Mouse (Mus musculus) ES-E14 (cell line): Measurements from ENCODE around the gene Gps2. TPM values are rescaled to one million over a fixed set of nuclear protein-coding genes. Genes with fewer than 3 reads are reported as not detected.

Experiments used
- DNase-seq: peaks from one replicate; pipeline ENCODE4 v3.0.0-alpha.2; 2013; ENCODE audit warnings: low read depth, low spot score
- H3K27ac ChIP-seq: 2 replicates; pipeline ENCODE4 v1.5.1; 2012; ENCODE audit warnings: low read depth, mild to moderate bottlenecking, low read length, moderate library complexity, mixed read lengths; ENCODE audit not compliant: poor library complexity, insufficient read depth, severe bottlenecking
- H3K36me3 ChIP-seq: 2 replicates; pipeline ENCODE4 v1.6.1; 2012; ENCODE audit warnings: mild to moderate bottlenecking, low read length, moderate library complexity, mixed read lengths; ENCODE audit not compliant: control insufficient read depth, poor library complexity, insufficient read depth, severe bottlenecking
- H3K4me1 ChIP-seq, 2 experiments: fragments of 150-350 bp in 1 of 2; sonication (generic) in 1 of 2; 2 replicates each; pipeline ENCODE4 v1.6.1; 2012; ENCODE audit warnings: low read length in 2 of 2, mild to moderate bottlenecking in 1 of 2, mixed read lengths in 1 of 2; ENCODE audit not compliant: control insufficient read depth in 2 of 2, insufficient read depth in 2 of 2, poor library complexity in 1 of 2
- H3K4me3 ChIP-seq, 2 experiments: fragments of 150-350 bp in 1 of 2; sonication (generic) in 1 of 2; 2 replicates each; pipeline ENCODE4 v1.5.1; 2012; ENCODE audit warnings: low read length in 2 of 2, low read depth in 1 of 2, mild to moderate bottlenecking in 1 of 2, mixed read lengths in 1 of 2; ENCODE audit not compliant: insufficient read depth in 1 of 2, poor library complexity in 1 of 2, severe bottlenecking in 1 of 2
- H3K9ac ChIP-seq: 2 replicates; pipeline ENCODE4 v1.6.1; 2012; ENCODE audit warnings: low read depth, mild to moderate bottlenecking, low read length, mixed read lengths; ENCODE audit not compliant: poor library complexity, insufficient read depth, severe bottlenecking
- H3K9me3 ChIP-seq: fragments of 150-350 bp; sonication (generic); 2 replicates; pipeline ENCODE4 v1.6.1; 2012; ENCODE audit warnings: low read depth, mild to moderate bottlenecking, low read length; ENCODE audit not compliant: control insufficient read depth, insufficient read depth
- CHD2 ChIP-seq: IDR thresholded peaks from 2 replicates; pipeline ENCODE4 v1.6.1; 2014; ENCODE audit warnings: mild to moderate bottlenecking, low read depth, low read length, inconsistent platforms
- HCFC1 ChIP-seq: IDR thresholded peaks from 2 replicates; pipeline ENCODE4 v1.6.1; 2012; ENCODE audit warnings: low read length, inconsistent platforms, borderline replicate concordance; ENCODE audit not compliant: insufficient read depth
- MAFK ChIP-seq: IDR thresholded peaks from 2 replicates; pipeline ENCODE4 v1.6.1; 2014; ENCODE audit warnings: mild to moderate bottlenecking, low read depth, low read length, inconsistent platforms; ENCODE audit not compliant: insufficient read depth
- ZC3H11A ChIP-seq: IDR thresholded peaks from 2 replicates; pipeline ENCODE4 v1.6.1; 2012; ENCODE audit warnings: low read depth, mild to moderate bottlenecking, inconsistent platforms, low read length, borderline replicate concordance
- ZNF384 ChIP-seq: IDR thresholded peaks from 2 replicates; pipeline ENCODE4 v1.6.1; 2012; ENCODE audit warnings: low read depth, low read length, inconsistent platforms
- in situ Hi-C, 2 experiments: fragments of 600-800 bp; cut with MboI; formaldehyde crosslinking; loops; one replicate each; pipeline ENCODE4 v1.15.1; 2025; ENCODE audit warnings: low sequenced_read_pairs in 2 of 2, inconsistent platforms in 1 of 2; ENCODE audit not compliant: unreplicated experiment in 2 of 2
- total RNA-seq: library from RNA; depleted of rRNA; stranded (reverse); fragments of 300-350 nt; gene quantifications from 2 replicates; pipeline ENCODE4 v1.2.3, GENCODE M21; 2012

The Gps2 gene
- total RNA-seq, 1 experiment, result 15.5 TPM

- H3K27ac ChIP-seq, result no peak overlapping the region
- no peaks in the 10 kb centered on the region for H3K9me3 ChIP-seq
- H3K9ac ChIP-seq, result no peak overlapping the region
- in situ Hi-C loops, result no loop called here
- no peak for TF ChIP-seq CHD2
- no peak for TF ChIP-seq ZNF384
- no peak for TF ChIP-seq ZC3H11A
- TF ChIP-seq HCFC1, result no peak
- no peak for TF ChIP-seq MAFK
- H3K4me1 ChIP-seq, result peaks cover 7 to 29% of the 10 kb centered on the region in 2 experiments; a peak in 3 of 4 replicates
- peaks cover 13% of the 10 kb centered on the region for H3K36me3 ChIP-seq
- peak overlapping the region in 1 of 2 experiments; percentile 99; a peak in 2 of 4 replicates for H3K4me3 ChIP-seq
- no peak for DNase-seq
These were observed 13.8 kb upstream of the Gps2 start for GRCm38 (mm10) chr11:69899870-69900269.

- in situ Hi-C loops, result no loop called here
- Histone ChIP-seq H3K9ac (peak within 1 kb of the TSS; percentile 84), H3K9me3 (no peaks in the 10 kb centered on the region), H3K4me1 (peaks cover 4 to 23% of the 10 kb centered on the region in 2 experiments; a peak in 3 of 4 replicates), H3K4me3 (peak within 1 kb of the TSS; percentile 97 to 99), H3K36me3 (peaks cover 19% of the 10 kb centered on the region), H3K27ac (peak within 1 kb of the TSS; percentile 94)
- DNase-seq, result peak; percentile 97
- TF ChIP-seq CHD2 (peak; percentile 70; the same call in 1 of the 2 replicates), MAFK (no peak)
These were observed 12.9 kb upstream of the Gps2 start, which contains the start of the genes 2810408A11Rik and Neurl4 for GRCm38 (mm10) chr11:69900471-69901405. Gene 2810408A11Rik (minus strand): TSS chr11:69900987. Gene Neurl4 (plus strand): TSS chr11:69901072.

DNA sequence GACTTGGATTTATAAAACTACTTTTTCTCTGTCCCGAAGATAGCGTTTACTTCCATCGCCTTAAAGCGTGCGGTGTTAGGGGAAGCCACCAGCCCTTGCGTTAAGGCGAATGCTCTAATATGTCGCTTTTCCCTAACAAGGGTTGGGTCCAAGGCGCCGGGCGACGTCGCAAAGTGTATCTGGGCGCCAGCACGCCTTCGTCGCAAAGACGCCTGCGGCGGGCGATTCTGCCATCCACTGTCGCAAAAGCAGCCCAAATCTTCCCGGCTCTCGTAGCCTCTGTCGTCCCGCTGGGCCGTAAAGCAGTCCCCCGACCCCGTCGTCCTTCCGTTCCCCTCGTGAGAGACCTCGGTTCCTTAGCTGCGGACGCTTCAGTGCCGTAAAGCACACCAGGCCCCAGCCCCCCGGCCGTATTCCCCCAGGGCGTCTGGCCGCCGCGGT, 12.3 kb upstream of the Gps2 start:
- in situ Hi-C loops, result no loop called here
- peaks cover 26% of the 10 kb centered on the region for H3K36me3 ChIP-seq
- TF ChIP-seq MAFK (no peak), HCFC1 (peak; percentile 55; the same call in 1 of the 2 replicates), CHD2 (no peak)
- H3K27ac ChIP-seq, result peak overlapping the region; percentile 94
- peak; percentile 95 for DNase-seq
- peak overlapping the region; percentile 97 to 99 for H3K4me3 ChIP-seq
- no peaks in the 10 kb centered on the region for H3K9me3 ChIP-seq
- peak overlapping the region; percentile 84 for H3K9ac ChIP-seq
- peaks cover 3 to 21% of the 10 kb centered on the region in 2 experiments; a peak in 2 of 4 replicates for H3K4me1 ChIP-seq

- Histone ChIP-seq H3K36me3 (peaks cover 29% of the 10 kb centered on the region), H3K4me3 (peak overlapping the region; percentile 97 to 99), H3K9ac (peak overlapping the region; percentile 84), H3K4me1 (peaks cover 3 to 21% of the 10 kb centered on the region in 2 experiments; a peak in 2 of 4 replicates), H3K27ac (peak overlapping the region; percentile 10; the same call in 1 of the 2 replicates), H3K9me3 (no peaks in the 10 kb centered on the region)
- no peak for TF ChIP-seq MAFK
- TF ChIP-seq ZC3H11A, result no peak
- TF ChIP-seq ZNF384, result no peak
- no peak for TF ChIP-seq HCFC1
- TF ChIP-seq CHD2, result no peak
- no peak for DNase-seq
- in situ Hi-C loops, result no loop called here
These were observed 11.7 kb upstream of the Gps2 start for GRCm38 (mm10) chr11:69901993-69902392.

DNA sequence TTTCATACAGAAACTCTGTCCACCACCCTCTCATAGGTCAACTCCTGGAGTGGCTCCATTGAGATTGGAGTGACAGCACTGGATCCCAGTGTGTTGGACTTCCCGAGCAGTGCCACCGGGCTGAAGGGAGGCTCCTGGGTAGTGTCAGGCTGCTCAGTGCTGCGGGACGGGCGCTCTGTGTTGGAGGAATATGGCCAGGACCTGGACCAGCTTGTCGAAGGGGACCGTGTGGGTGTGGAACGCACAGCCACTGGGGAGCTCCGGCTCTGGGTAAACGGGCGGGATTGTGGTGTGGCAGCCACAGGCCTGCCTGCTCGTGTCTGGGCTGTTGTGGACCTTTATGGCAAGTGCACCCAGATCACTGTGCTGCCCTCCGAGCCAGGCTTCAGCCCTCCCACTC, 10.7 kb upstream of the Gps2 start:
- Histone ChIP-seq H3K4me1 (peaks cover 3 to 19% of the 10 kb centered on the region in 2 experiments; a peak in 2 of 4 replicates), H3K9ac (peak overlapping the region; percentile 84; the same call in 1 of the 2 replicates), H3K9me3 (no peaks in the 10 kb centered on the region), H3K4me3 (peak overlapping the region; percentile 7 to 97; a peak in 2 of 4 replicates), H3K27ac (no peak overlapping the region), H3K36me3 (peaks cover 34% of the 10 kb centered on the region)
- in situ Hi-C loops, result no loop called here
- TF ChIP-seq CHD2, result no peak
- TF ChIP-seq ZNF384, result no peak
- no peak for TF ChIP-seq ZC3H11A
- no peak for TF ChIP-seq MAFK
- no peak for TF ChIP-seq HCFC1
- no peak for DNase-seq
